Mouse (Mus musculus) embryo, embryonic 10.5 days (tissue): ENCODE results near the gene Slc45a1.
"Not testable (repeated sequence)": the region's sequence is repeated elsewhere in the genome, so short reads cannot be mapped to it uniquely, and the experiment has no call there.

Experiments
- DNase-seq: peaks from one replicate; pipeline ENCODE4 v3.0.0-alpha.2; 2015; ENCODE audit warnings: low spot score

Slc45a1 gene

GRCm38 (mm10) chr4:150603366-150604061, 48.5 kb downstream of the Slc45a1 start:
- no peak for DNase-seq

GRCm38 (mm10) chr4:150601489-150601888, 50.5 kb downstream of the Slc45a1 start:
- no peak for DNase-seq

DNA sequence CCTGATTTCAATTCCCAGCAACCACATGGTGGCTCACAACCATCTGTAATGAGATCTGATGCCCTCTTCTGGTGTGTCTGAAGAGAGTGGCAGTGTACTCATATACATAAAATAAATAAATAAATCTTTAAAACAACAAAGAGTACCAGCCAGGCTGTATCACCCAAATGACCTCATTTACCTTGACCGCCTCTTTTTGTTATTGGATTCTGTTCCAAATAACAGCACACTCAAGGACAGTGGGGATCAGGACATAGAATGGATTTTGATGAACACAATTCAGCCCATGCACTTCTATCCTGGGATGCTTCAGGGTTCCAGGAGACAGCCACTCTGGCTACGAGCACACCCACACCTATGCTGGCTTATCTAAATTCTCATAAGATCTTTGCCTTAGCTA, 51.5 kb downstream of the Slc45a1 start:
- DNase-seq, result not testable (repeated sequence)

DNA sequence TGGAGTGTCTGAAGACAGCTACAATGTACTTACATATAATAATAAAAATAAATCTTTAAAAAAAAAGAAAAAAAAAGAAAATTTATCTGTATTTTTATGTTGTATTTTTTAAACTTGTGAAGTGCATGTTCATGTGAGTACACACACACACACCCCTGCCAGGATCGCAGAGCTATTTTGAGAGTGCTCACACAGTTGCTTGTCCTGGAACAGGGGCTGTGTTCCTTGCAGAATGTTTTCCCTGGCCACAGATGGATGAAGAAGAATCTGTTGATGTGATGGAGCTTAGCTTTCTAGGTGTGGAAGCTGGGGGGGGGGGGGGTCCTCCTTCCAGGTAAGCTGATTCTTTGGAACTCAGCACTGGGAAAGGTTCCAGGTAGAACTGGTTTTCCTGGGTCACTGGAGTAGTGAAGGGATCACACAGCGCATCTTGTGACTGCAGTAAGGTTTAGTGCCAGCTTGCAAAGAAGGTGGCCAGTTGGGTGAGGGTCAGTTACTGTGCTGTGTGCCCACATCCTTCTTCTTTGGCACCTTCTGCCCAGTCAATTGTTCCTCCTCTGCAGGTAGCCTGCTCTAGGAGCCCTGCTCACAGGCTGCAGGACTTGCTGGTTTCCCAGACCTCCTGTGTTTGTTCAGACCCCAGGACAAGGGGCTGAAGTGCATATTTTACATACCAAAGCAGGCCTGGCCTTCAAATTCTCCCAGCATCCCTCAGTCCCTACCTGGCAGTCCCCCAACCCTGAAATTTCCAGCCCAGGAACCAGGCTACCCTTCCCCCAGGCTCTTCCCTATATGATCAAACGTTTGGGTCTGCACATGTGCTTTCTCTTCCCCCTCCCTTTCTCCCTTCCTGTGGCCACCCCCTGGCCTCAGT, 52.6 kb downstream of the Slc45a1 start:
- no peak for DNase-seq

- DNase-seq, result no peak
Observed at GRCm38 (mm10) chr4:150598686-150599085, 53.3 kb downstream of the Slc45a1 start.

- DNase-seq, result no peak
Observed at GRCm38 (mm10) chr4:150595991-150596390, 56.0 kb downstream of the Slc45a1 start.

- no peak for DNase-seq
Observed at GRCm38 (mm10) chr4:150595071-150595470, 56.9 kb downstream of the Slc45a1 start.

- DNase-seq, result no peak
Observed at GRCm38 (mm10) chr4:150594298-150594829, 57.6 kb downstream of the Slc45a1 start.

DNA sequence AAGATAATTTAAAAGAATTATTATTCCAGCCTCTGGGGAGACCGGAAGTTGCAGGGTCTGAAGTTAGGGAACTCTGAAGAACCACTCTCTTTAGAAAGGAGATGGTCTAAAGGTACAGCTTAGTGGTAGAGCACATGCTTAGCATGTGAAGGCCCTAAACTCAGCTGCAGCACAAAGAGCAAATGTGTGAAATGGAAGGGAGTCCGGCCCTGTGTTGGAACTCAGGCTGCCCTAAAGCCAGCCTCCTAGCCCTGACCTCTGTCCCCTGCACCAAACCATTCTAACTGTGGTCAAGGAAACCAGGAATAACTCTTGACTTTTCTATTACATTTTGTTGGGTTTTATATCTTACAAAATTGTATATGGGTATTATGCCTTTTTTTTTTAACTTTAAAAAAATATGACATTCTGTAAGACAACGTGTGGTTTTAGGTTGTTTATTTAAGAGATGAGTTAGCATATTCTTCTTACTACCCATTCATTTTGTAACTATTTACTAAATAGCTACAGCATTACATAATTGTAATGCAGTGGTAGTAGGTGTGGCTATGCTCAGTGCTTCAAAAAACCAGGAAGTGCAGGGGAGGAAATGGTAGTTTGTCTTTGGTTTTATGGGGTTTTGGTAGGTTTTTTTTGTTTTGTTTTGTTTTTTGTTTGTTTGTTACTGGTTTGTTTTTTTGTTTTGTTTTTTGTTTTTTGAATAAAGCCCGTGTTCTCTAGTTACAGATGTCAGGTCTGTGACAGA, 58.3 kb downstream of the Slc45a1 start:
- DNase-seq, result no peak

- no peak for DNase-seq
Observed at GRCm38 (mm10) chr4:150592087-150592486, 59.9 kb downstream of the Slc45a1 start.

GRCm38 (mm10) chr4:150591602-150592001, 60.4 kb downstream of the Slc45a1 start:
- no peak for DNase-seq

GRCm38 (mm10) chr4:150590621-150591282, 61.2 kb downstream of the Slc45a1 start:
- no peak for DNase-seq

GRCm38 (mm10) chr4:150588300-150588621, 63.7 kb downstream of the Slc45a1 start:
- no peak for DNase-seq

DNA sequence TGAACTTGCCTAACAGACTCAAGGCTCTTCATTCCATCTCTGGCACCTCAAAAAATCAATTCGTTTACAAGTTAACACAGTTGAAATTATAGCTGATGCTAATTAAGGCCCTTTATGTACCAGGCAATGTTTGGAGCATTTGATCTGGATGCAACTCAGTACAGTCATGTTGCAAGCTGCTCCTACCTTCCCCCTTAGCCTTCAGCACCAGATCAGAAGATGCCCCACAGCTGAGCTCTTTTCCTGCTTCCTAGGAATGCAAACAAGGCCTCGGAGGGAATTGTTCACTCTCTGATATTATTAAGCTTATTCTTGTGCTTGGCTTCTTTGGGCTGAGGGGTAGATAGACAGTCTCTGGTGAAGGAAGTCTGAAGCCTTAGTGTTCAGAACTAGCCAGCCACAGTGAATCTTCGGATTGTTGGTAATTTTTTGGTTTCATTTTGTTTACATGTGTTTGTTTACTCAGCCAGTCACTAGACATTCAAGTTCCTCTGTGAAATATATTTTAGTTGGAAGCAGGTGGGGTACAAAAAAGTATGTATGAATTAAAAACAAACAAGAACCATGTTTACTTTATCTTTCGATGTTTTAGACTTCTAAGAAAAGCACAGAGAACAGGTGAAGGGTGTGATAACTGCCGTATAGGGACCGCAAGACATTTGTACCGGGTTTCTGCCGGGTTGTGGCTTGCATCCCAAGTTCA, 64.2 kb downstream of the Slc45a1 start:
- DNase-seq, result no peak

GRCm38 (mm10) chr4:150586275-150586674, 65.7 kb downstream of the Slc45a1 start:
- DNase-seq, result no peak

GRCm38 (mm10) chr4:150585800-150586199, 66.2 kb downstream of the Slc45a1 start:
- DNase-seq, result no peak

- DNase-seq, result no peak
Observed at GRCm38 (mm10) chr4:150583777-150584135, 68.2 kb downstream of the Slc45a1 start.

DNA sequence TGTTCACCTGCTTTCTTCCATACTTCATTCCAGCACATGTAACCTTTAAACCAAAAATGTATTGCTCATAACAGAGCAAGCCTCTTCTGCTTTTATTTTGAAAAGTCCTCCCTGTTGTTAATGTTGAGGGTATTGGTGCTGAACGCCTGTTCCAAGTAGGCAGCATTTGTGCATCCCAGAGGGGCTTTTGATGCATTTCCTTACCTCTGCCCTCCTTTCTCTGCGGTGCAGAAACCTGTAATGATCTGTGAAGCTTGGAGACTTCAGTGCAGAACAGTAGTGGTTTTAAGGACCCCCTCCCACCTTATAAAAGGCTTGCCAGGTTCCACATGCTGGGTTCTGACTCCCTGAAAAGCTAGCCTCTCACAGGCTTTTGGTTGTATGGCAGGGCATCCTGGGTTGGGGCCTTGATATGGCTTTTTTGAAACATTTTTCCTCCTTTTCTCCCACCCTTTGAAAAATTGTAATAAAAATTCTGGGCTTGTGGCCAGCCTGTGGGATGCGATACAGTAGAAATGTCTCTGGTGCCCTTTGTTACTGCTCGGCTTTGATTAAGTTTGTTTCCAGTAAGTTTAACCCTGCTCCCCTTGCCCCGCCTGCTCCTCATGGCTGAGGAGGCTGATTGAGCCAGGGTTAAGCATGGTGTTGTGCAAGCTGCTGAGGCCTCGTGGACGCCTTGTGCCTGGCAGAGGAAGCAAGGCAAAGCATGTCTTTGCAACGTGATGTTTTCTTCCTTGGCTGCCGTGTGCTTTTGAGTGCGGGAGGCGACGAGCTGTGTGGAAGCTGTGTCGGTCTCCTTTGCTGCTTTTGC, 68.8 kb downstream of the Slc45a1 start:
- DNase-seq, result no peak

DNA sequence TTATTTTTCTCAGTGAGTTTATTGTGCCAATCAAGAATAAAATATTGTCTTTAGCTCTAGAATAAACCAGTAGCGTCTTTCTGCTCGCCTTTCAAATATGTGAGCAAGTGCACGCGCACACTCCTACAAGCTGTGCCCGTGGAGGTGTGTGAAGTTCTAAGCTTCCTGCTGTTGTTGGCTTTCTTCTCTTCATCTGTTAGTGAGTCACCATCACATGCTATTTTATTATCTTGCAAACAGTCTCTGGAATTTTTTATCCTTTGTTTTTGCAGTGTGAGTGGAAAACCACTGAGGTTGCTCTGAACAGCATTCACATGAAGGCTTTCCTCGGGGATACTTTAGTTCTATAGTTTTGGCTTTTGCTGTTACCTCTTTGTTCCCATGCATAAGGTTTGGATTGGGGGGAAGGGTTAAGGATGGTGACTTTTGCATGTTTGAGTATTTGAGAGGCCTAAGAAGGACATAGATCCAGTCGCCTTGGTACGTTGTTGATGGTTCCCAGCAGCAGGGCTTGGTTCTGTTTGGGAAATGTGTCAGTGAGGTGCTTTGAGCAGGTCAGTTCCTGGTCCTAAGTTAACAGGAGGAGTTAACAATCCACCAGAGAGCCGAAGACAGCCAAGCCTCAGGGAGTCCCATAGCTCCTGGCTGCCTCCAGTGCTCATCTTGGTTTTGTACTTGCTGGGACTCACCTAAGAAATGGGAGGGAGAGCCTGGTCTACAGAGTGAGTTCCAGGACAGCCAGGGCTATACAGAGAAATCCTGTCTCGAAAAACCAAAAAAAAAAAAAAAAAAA, 69.8 kb downstream of the Slc45a1 start:
- DNase-seq, result no peak
